Mouse (Mus musculus) ovary, postnatal 36 days (tissue): ENCODE results near the gene Rapgef6.

ENCODE experiments used
- DNase-seq: peaks from one replicate; pipeline ENCODE4 v3.0.0; 2022; ENCODE audit warnings: low spot score, mixed read lengths

The Rapgef6 gene

GRCm38 (mm10) chr11:54735114-54735513, 212.5 kb downstream of the Rapgef6 start:
- no peak for DNase-seq

DNA sequence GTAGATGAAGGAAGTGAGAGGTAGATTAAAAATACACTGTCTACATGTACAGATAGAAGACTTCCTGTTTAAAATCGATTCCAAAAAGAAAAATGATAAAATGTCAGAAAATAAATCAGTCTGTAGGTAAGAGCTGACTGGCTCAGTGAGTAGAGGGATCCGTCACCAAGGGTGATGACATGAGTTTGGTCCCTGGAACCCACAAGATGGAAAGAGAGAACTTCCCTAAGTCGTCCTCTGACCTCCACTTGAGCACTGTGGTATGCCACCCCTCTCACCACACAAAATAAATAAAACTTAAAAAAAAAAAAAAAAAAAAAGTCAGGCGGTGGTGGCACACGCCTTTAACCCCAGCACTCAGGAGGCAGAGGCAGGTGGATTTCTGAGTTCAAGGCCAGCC, 214.3 kb downstream of the Rapgef6 start:
- DNase-seq, result no peak

DNA sequence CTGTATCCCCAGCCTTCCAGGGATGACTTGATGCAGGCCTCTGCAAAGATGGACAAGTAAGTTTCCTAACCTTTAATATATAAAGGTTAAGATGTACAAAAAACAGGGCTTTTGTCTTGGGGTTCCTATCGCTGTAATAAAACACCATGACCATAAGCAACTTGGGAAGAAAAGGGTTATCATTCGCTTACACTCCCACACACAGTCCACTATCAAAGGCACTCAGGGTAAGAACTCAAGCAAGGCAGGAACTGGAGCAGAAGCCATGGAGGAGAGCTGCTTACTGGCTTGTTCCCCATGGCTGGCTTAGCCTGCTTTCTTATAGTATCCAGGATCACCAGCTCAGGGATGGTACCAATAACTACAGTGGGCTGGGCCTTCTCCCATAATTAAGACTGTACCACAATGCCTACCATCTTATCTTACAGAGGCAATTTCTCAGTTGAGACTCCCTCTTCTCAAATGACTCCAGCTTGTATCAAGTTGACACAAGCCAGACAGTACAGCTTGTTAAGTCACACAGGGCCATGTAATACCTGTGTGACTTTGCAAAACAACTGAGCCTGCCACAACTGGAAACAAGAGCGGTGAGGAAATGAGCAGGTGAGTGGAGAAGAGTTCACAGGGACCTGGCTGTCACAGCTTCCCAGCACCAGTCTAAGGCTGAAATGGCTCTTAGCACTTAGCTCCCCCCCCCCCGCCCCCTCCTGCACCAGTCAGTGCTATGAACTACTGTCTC, 216.5 kb downstream of the Rapgef6 start:
- no peak for DNase-seq

GRCm38 (mm10) chr11:54741330-54741729, 218.7 kb downstream of the Rapgef6 start:
- no peak for DNase-seq

GRCm38 (mm10) chr11:54744231-54744630, 221.6 kb downstream of the Rapgef6 start:
- no peak for DNase-seq
